ENCODE assay signal across 28 mouse cellular contexts in genomic region chr6:38721361-38721760, GRCm38 (mm10). TPM values are rescaled to one million over a fixed set of nuclear protein-coding genes. Genes with fewer than 3 reads are reported as not detected.
A peak's percentile ranks its signal among the peaks of the same experiment; 100 is the strongest.
DNase-seq lines count a peak whose midpoint lies in the region; TF ChIP-seq lines count a peak whose summit lies in the region.
"Had no signal": no experiment of that assay in that cellular context is flagged by ENCODE, and none has a peak within 500 bp of the region (broad histone marks: within the 10 kb centered on the region; RNA-seq: fewer than 3 reads in every experiment).

No protein-coding gene starts in this region.

- H3K36me3 ChIP-seq in CH12.LX (replicated peaks in 1 of 2; ENCODE audit: control insufficient read depth in 1 of 2, insufficient read depth in 1 of 2, low read length in 1 of 2), result peaks cover 4 to 13% of the 10 kb centered on the region in 2 experiments
- H3K36me3 ChIP-seq in myocyte (ENCODE audit: control insufficient read depth, insufficient read depth), result peaks cover 6% of the 10 kb centered on the region

- H3K4me2 ChIP-seq in CH12.LX (ENCODE audit: insufficient read depth, low read depth, poor library complexity, severe bottlenecking), result no peak overlapping the region
- H3K4me2 ChIP-seq in myocyte (ENCODE audit: low read depth), result no peak overlapping the region
- H3K4me2 ChIP-seq: forebrain, embryonic 13.5 days; heart, embryonic 12.5 days; intestine, embryonic 15.5 days; limb, embryonic 12.5 days; liver, embryonic 15.5 days; lung, embryonic 14.5 days; midbrain, embryonic 15.5 days; neural tube, embryonic 12.5 days had no signal

- TF ChIP-seq POLR2A in CH12.LX (IDR thresholded peaks at IDR 0.05; ENCODE audit: low read depth, low read length) (no peak), myocyte (IDR thresholded peaks at IDR 0.05; ENCODE audit: insufficient read length, low read depth) (no peak)

- H3K9ac ChIP-seq in CH12.LX (ENCODE audit: insufficient read depth, low read depth), result no peak overlapping the region
- H3K9ac ChIP-seq: forebrain, embryonic 13.5 days; heart, embryonic 12.5 days; intestine, embryonic 15.5 days; limb, embryonic 12.5 days; liver, embryonic 15.5 days; lung, embryonic 14.5 days; midbrain, embryonic 15.5 days; neural tube, embryonic 12.5 days had no signal

- no peak overlapping the region for H3ac ChIP-seq in myocyte (ENCODE audit: control insufficient read depth, insufficient read length)

- TF ChIP-seq RAD21 in CH12.LX (IDR thresholded peaks at IDR 0.05; ENCODE audit: low read depth, low read length), result no peak

- H3K4me3 ChIP-seq in layer of hippocampus, adult 2 months, result no peak overlapping the region
- H3K4me3 ChIP-seq in CH12.LX (replicated peaks in 1 of 3; ENCODE audit: low read depth in 2 of 3, low read length in 2 of 3, poor library complexity in 1 of 3) (no peak overlapping the region), myocyte (no peak overlapping the region)
- H3K4me3 ChIP-seq: forebrain, embryonic 13.5 days; heart, adult 2 months; heart, embryonic 12.5 days; intestine, embryonic 15.5 days; limb, embryonic 12.5 days; liver, embryonic 15.5 days; midbrain, embryonic 10.5 days; midbrain, embryonic 15.5 days; neural tube, embryonic 12.5 days had no signal

- DNase-seq in layer of hippocampus, adult 2 months (ENCODE audit: low spot score in 2 of 2), result no peak
- DNase-seq in layer of hippocampus, adult 8-10 months (ENCODE audit: low spot score in 2 of 2), result no peak
- DNase-seq in CH12.LX (ENCODE audit: extremely low read depth), result peak; percentile 49
- DNase-seq in right cerebral cortex, postnatal 4 days, result no peak
- no peak for DNase-seq in testis, postnatal 14 days (ENCODE audit: low spot score)
- DNase-seq: adrenal gland, postnatal 14 days; cerebellum, adult 11-12 months; cerebellum, postnatal 10 days; gastrocnemius, postnatal 25 days; heart, adult 2 months; kidney, adult 2 months; kidney, postnatal 4 days; layer of hippocampus, adult 9-11 months; lung, embryonic 14.5 days; lung, postnatal 14 days had no signal

- H3K9me3 ChIP-seq in CH12.LX (replicated peaks; ENCODE audit: low read length), result no peaks in the 10 kb centered on the region
- H3K9me3 ChIP-seq: forebrain, embryonic 13.5 days; heart, embryonic 12.5 days; intestine, embryonic 15.5 days; limb, embryonic 12.5 days; liver, embryonic 15.5 days; midbrain, embryonic 10.5 days; midbrain, embryonic 15.5 days; neural tube, embryonic 12.5 days had no signal

- peak overlapping the region; percentile 55 for H3K27ac ChIP-seq in layer of hippocampus, adult 2 months
- no peak overlapping the region for H3K27ac ChIP-seq in CH12.LX (ENCODE audit: insufficient read depth, low read depth)
- H3K27ac ChIP-seq: forebrain, embryonic 13.5 days; heart, adult 2 months; hindbrain, postnatal 0 days; intestine, embryonic 15.5 days; kidney, postnatal 0 days; limb, embryonic 12.5 days; liver, embryonic 15.5 days; midbrain, embryonic 10.5 days; midbrain, embryonic 15.5 days; neural tube, embryonic 12.5 days had no signal

- H3K27me3 ChIP-seq in CH12.LX (replicated peaks) (no peaks in the 10 kb centered on the region), myocyte (ENCODE audit: control insufficient read depth, insufficient read depth, insufficient read length) (no peaks in the 10 kb centered on the region)
- H3K27me3 ChIP-seq: forebrain, embryonic 13.5 days; heart, embryonic 12.5 days; intestine, embryonic 15.5 days; limb, embryonic 12.5 days; liver, embryonic 15.5 days; midbrain, embryonic 15.5 days; neural tube, embryonic 12.5 days; Patski had no signal

- 0 out of 2 replicates have a peak, but pooled peaks have one; percentile 26 for TF ChIP-seq EP300 in CH12.LX (IDR thresholded peaks at IDR 0.05; ENCODE audit: low read length)

- in situ Hi-C loops in CH12.LX (cut with MboI; ENCODE audit: low pct_ligation_motif_present, low pct_unique_long_range_greater_than_20kb, low sequenced_read_pairs), result no loop called here

- peaks cover 12 to 47% of the 10 kb centered on the region in 2 experiments for H3K4me1 ChIP-seq in CH12.LX (ENCODE audit: control insufficient read depth in 1 of 2, insufficient read depth in 2 of 2)
- H3K4me1 ChIP-seq: forebrain, embryonic 13.5 days; heart, embryonic 12.5 days; intestine, embryonic 15.5 days; limb, embryonic 12.5 days; liver, embryonic 15.5 days; midbrain, embryonic 10.5 days; midbrain, embryonic 15.5 days; neural tube, embryonic 12.5 days had no signal

- dilution Hi-C loops in CH12.LX (cut with MboI; ENCODE audit: extremely low pct_ligation_motif_present, extremely low pct_unique_long_range_greater_than_20kb, low sequenced_read_pairs), result no loop called here

- no peak for TF ChIP-seq CTCF in layer of hippocampus, adult 2 months (conservative IDR thresholded peaks at IDR 0.05)
- no peak for TF ChIP-seq CTCF in CH12.LX (conservative IDR thresholded peaks at IDR 0.05 in 1 of 2, IDR thresholded peaks at IDR 0.05 in 1 of 2; ENCODE audit: low read depth in 2 of 2, low read length in 2 of 2)

- H3K79me2 ChIP-seq in CH12.LX (replicated peaks; ENCODE audit: control insufficient read depth, extremely low read depth, insufficient read depth, poor library complexity, severe bottlenecking) (no peaks in the 10 kb centered on the region), myocyte (ENCODE audit: control insufficient read depth, insufficient read depth) (no peaks in the 10 kb centered on the region)

TF ChIP-seq in CH12.LX, 34 proteins besides CTCF, POLR2A, EP300 and RAD21:
- TF ChIP-seq JUND (conservative IDR thresholded peaks at IDR 0.05; ENCODE audit: low read depth, low read length) (no peak), TCF12 (IDR thresholded peaks at IDR 0.05; ENCODE audit: low read depth, low read length) (peak; percentile 47; the same call in 1 of the 2 replicates), NELFE (IDR thresholded peaks at IDR 0.05; ENCODE audit: low read depth, low read length) (no peak), JUN (IDR thresholded peaks at IDR 0.05; ENCODE audit: insufficient read depth, low read depth, low read length) (no peak), MXI1 (IDR thresholded peaks at IDR 0.05; ENCODE audit: low read depth, low read length) (no peak), ZKSCAN1 (IDR thresholded peaks at IDR 0.05; ENCODE audit: borderline replicate concordance, low read depth, low read length) (no peak), ETS1 (conservative IDR thresholded peaks at IDR 0.05; ENCODE audit: low read depth, low read length) (peak; percentile 36; the same call in 1 of the 2 replicates), MAZ (IDR thresholded peaks at IDR 0.05; ENCODE audit: low read depth, low read length) (no peak)

TF ChIP-seq in myocyte, 11 proteins besides CTCF, POLR2A, EP300 and RAD21:
- TF ChIP-seq E2F4 (IDR thresholded peaks at IDR 0.05; ENCODE audit: insufficient read depth), result no peak
- peak in 2 of 3 experiments; percentile 11 to 40 for TF ChIP-seq MYOD1 (IDR thresholded peaks at IDR 0.05; ENCODE audit: control insufficient read depth in 1 of 3, insufficient read length in 2 of 3, low read depth in 2 of 3)
- no peak for TF ChIP-seq SRF (IDR thresholded peaks at IDR 0.05; ENCODE audit: control insufficient read depth, insufficient read length, low read depth)

RNA-seq across cellular contexts. Expression of gene Clec2l, which starts 58.5 kb away (rescaled TPM):
- total RNA-seq in layer of hippocampus, adult 2 months (2021), result 10 to 100 TPM; 52.1 to 59.8 TPM
- total RNA-seq in layer of hippocampus, adult 8-10 months (2022), result 10 to 100 TPM; 44.2 to 56.9 (median 49.1) TPM
- total RNA-seq in CH12.LX (2012; rRNA removed) (0.17 TPM in 2 replicates), CH12.LX (2014; rRNA removed) (0.26 and 0.27 TPM in 2 replicates)
- polyA plus RNA-seq in CH12.LX (2012; ENCODE audit: insufficient read length, low read depth) (0.21 and 0.57 TPM in 2 replicates), myocyte (2012; fragmentation: generic; extraction: Trizol) (0.19 TPM)
- total RNA-seq: liver, adult 2 months had no signal
- polyA plus RNA-seq: liver, adult 2 months had no signal

Comparison
In these comparisons a context has a peak if more than half of its experiments do, and no peak if none do; other contexts are left out.
1. RNA of gene Clec2l, which starts 58.5 kb away (total RNA-seq): 52.1 to 59.8 TPM in layer of hippocampus, adult 2 months and 44.2 to 56.9 TPM in layer of hippocampus, adult 8-10 months; 0.17 to 0.27 TPM in CH12.LX; every median in the first group is over 10 times any median in the second.